Mouse (Mus musculus): ENCODE data around the gene Grik3.

DNA sequence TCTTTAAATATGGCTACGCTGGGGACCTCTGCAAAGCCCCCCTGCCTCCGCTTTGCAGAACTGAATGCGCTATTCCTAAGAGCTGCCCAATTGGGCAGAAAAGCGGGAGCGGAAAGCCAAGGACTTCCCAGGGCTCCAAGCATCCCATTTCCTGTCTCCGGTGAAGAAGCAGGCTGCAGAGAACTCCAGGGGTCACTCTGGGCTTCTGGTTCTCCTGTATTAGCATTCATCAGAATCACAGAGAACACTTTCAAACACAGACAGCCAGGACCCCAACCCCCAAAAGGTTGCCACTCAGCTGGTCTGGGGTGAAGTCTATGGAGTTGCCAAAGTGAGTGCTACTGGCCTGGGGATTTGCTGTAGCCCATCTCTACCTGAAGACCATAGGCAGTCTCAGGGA lies 8.4 kb downstream of the Grik3 start:
- no peak for TF ChIP-seq CTCF (IDR thresholded peaks at IDR 0.05; ENCODE audit: borderline replicate concordance, insufficient read depth, low read length)
- TF ChIP-seq POLR2A (IDR thresholded peaks at IDR 0.05; ENCODE audit: low read depth, low read length): no peak

All from embryonic fibroblast, embryonic 13.5 days (primary cell).